Mouse (Mus musculus): ENCODE results near the gene Acod1.
A peak's percentile ranks its signal among the peaks of the same experiment; 100 is the strongest.

Acod1 gene

GRCm38 (mm10) chr14:103072731-103073130, 26.0 kb downstream of the Acod1 start:
- DNase-seq (ENCODE audit: low spot score in 2 of 2), result no peak

- no peak for DNase-seq (ENCODE audit: low spot score in 2 of 2)
These were observed 27.0 kb downstream of the Acod1 start for GRCm38 (mm10) chr14:103073825-103074224.

GRCm38 (mm10) chr14:103075166-103075565, 28.4 kb downstream of the Acod1 start:
- DNase-seq (ENCODE audit: low spot score in 2 of 2), result no peak

GRCm38 (mm10) chr14:103077272-103078005, 30.7 kb downstream of the Acod1 start:
- DNase-seq (ENCODE audit: low spot score in 2 of 2), result no peak

GRCm38 (mm10) chr14:103078006-103078912, 31.5 kb downstream of the Acod1 start:
- DNase-seq (ENCODE audit: low spot score in 2 of 2), result no peak

GRCm38 (mm10) chr14:103079209-103079977, 32.6 kb downstream of the Acod1 start:
- DNase-seq (ENCODE audit: low spot score in 2 of 2), result no peak

- DNase-seq (ENCODE audit: low spot score in 2 of 2), result no peak
These were observed 39.2 kb downstream of the Acod1 start for GRCm38 (mm10) chr14:103085840-103086533.

- DNase-seq (ENCODE audit: low spot score in 2 of 2), result no peak
These were observed 40.0 kb downstream of the Acod1 start for GRCm38 (mm10) chr14:103086671-103087324.

GRCm38 (mm10) chr14:103087846-103088245, 41.1 kb downstream of the Acod1 start:
- no peak for DNase-seq (ENCODE audit: low spot score in 2 of 2)

- DNase-seq (ENCODE audit: low spot score in 2 of 2), result peak in 1 of 2 experiments; percentile 52
These were observed 41.8 kb downstream of the Acod1 start for GRCm38 (mm10) chr14:103088624-103089023.

- DNase-seq (ENCODE audit: low spot score in 2 of 2), result no peak
These were observed 46.5 kb downstream of the Acod1 start for GRCm38 (mm10) chr14:103093236-103093635.

- DNase-seq (ENCODE audit: low spot score in 2 of 2), result no peak
These were observed 46.9 kb downstream of the Acod1 start for GRCm38 (mm10) chr14:103093670-103094069.

GRCm38 (mm10) chr14:103095036-103095435, 48.3 kb downstream of the Acod1 start:
- DNase-seq (ENCODE audit: low spot score in 2 of 2), result no peak

- no peak for DNase-seq (ENCODE audit: low spot score in 2 of 2)
These were observed 49.0 kb downstream of the Acod1 start for GRCm38 (mm10) chr14:103095826-103096225.

GRCm38 (mm10) chr14:103096621-103097020, 49.8 kb downstream of the Acod1 start:
- no peak for DNase-seq (ENCODE audit: low spot score in 2 of 2)

- no peak for DNase-seq (ENCODE audit: low spot score in 2 of 2)
These were observed 51.4 kb downstream of the Acod1 start for GRCm38 (mm10) chr14:103098213-103098586.

- DNase-seq (ENCODE audit: low spot score in 2 of 2), result peak; percentile 69 to 79
These were observed 51.9 kb downstream of the Acod1 start for GRCm38 (mm10) chr14:103098587-103099235.

- DNase-seq (ENCODE audit: low spot score in 2 of 2), result peak; percentile 87 to 97
These were observed 52.6 kb downstream of the Acod1 start, which contains the start of gene Fbxl3 for GRCm38 (mm10) chr14:103099238-103099933. Fbxl3 (minus strand) TSS chr14:103099566.

GRCm38 (mm10) chr14:103100296-103100695, 53.5 kb downstream of the Acod1 start:
- no peak for DNase-seq (ENCODE audit: low spot score in 2 of 2)

GRCm38 (mm10) chr14:103101171-103101570, 54.4 kb downstream of the Acod1 start:
- no peak for DNase-seq (ENCODE audit: low spot score in 2 of 2)
